Mouse (Mus musculus) embryonic fibroblast, embryonic 13.5 days (primary cell): ENCODE data around the gene 4930412O13Rik. TPM values are rescaled to one million over a fixed set of nuclear protein-coding genes. Genes with fewer than 3 reads are reported as not detected.
A peak's percentile ranks its signal among the peaks of the same experiment; 100 is the strongest.

ENCODE experiments used
- H3K27ac ChIP-seq: 2 replicates; pipeline ENCODE4 v1.5.1; 2012; ENCODE audit warnings: low read length, control low read depth, inconsistent platforms; ENCODE audit not compliant: insufficient read depth
- H3K4me1 ChIP-seq: 2 replicates; pipeline ENCODE4 v1.6.1; 2011; ENCODE audit warnings: low read length; ENCODE audit not compliant: control insufficient read depth, insufficient read depth
- H3K4me3 ChIP-seq: 2 replicates; pipeline ENCODE4 v1.5.1; 2011; ENCODE audit warnings: mild to moderate bottlenecking, control low read depth, low read length; ENCODE audit not compliant: insufficient read depth
- CTCF ChIP-seq: IDR thresholded peaks from 2 replicates; pipeline ENCODE4 v1.5.1; 2011; ENCODE audit warnings: mild to moderate bottlenecking, control low read depth, low read length, moderate library complexity, borderline replicate concordance; ENCODE audit not compliant: insufficient read depth
- POLR2A ChIP-seq: IDR thresholded peaks from 2 replicates; pipeline ENCODE4 v1.6.1; 2011; ENCODE audit warnings: low read depth, mild to moderate bottlenecking, control low read depth, low read length, moderate library complexity
- polyA plus RNA-seq: library from polyadenylated mRNA; stranded (reverse); fragments of >200 nt; gene quantifications from 2 replicates; pipeline ENCODE4 v1.2.4, GENCODE M21; 2011; ENCODE audit warnings: low read depth; ENCODE audit not compliant: missing spikeins, insufficient read length

4930412O13Rik gene
- polyA plus RNA-seq, 1 experiment = not detected

GRCm38 (mm10) chr2:9880271-9880670, 781 bp upstream of the 4930412O13Rik start:
- Histone ChIP-seq H3K27ac (no peak overlapping the region), H3K4me3 (no peak overlapping the region), H3K4me1 (no peaks in the 10 kb centered on the region)
- TF ChIP-seq POLR2A (no peak), CTCF (no peak)

- H3K27ac ChIP-seq = no peak overlapping the region
- H3K4me1 ChIP-seq = no peaks in the 10 kb centered on the region
- no peak overlapping the region for H3K4me3 ChIP-seq
- no peak for TF ChIP-seq POLR2A
These were observed 565 bp downstream of the 4930412O13Rik start for GRCm38 (mm10) chr2:9881611-9882023.

- TF ChIP-seq POLR2A (no peak), CTCF (no peak)
- Histone ChIP-seq H3K4me3 (peak overlapping the region; percentile 17; the same call in 1 of the 2 replicates), H3K4me1 (no peaks in the 10 kb centered on the region), H3K27ac (no peak overlapping the region)
These were observed 1.4 kb downstream of the 4930412O13Rik start for GRCm38 (mm10) chr2:9882371-9882925.

- TF ChIP-seq POLR2A = no peak
- TF ChIP-seq CTCF = no peak
- no peaks in the 10 kb centered on the region for H3K4me1 ChIP-seq
These were observed 2.1 kb downstream of the 4930412O13Rik start for GRCm38 (mm10) chr2:9882926-9883802.

GRCm38 (mm10) chr2:9883803-9884532, 2.9 kb downstream of the 4930412O13Rik start:
- H3K4me1 ChIP-seq = no peaks in the 10 kb centered on the region
- H3K4me3 ChIP-seq = no peak overlapping the region
- no peak overlapping the region for H3K27ac ChIP-seq
- TF ChIP-seq POLR2A (no peak), CTCF (no peak)

More at GRCm38 (mm10) chr2:9882926-9883802, 2.1 kb downstream of the 4930412O13Rik start:
- H3K27ac ChIP-seq = no peak overlapping the region
- H3K4me3 ChIP-seq = peak overlapping the region; percentile 17; the same call in 1 of the 2 replicates

- Histone ChIP-seq H3K4me3 (no peak overlapping the region), H3K27ac (no peak overlapping the region), H3K4me1 (no peaks in the 10 kb centered on the region)
- TF ChIP-seq POLR2A = no peak
- TF ChIP-seq CTCF = no peak
These were observed 3.6 kb downstream of the 4930412O13Rik start for GRCm38 (mm10) chr2:9884533-9885216.

GRCm38 (mm10) chr2:9885217-9885770, 4.2 kb downstream of the 4930412O13Rik start:
- no peak overlapping the region for H3K27ac ChIP-seq
- TF ChIP-seq CTCF (no peak), POLR2A (no peak)
- no peak overlapping the region for H3K4me3 ChIP-seq
- no peaks in the 10 kb centered on the region for H3K4me1 ChIP-seq

GRCm38 (mm10) chr2:9886031-9886430, 5.0 kb downstream of the 4930412O13Rik start:
- TF ChIP-seq CTCF (no peak), POLR2A (no peak)
- H3K27ac ChIP-seq = no peak overlapping the region
- no peaks in the 10 kb centered on the region for H3K4me1 ChIP-seq
- no peak overlapping the region for H3K4me3 ChIP-seq
